Mouse (Mus musculus) cerebellum, adult 2 months (tissue): ENCODE data around the gene C5ar1.
A peak's percentile ranks its signal among the peaks of the same experiment; 100 is the strongest.

ENCODE experiments used
- CTCF ChIP-seq: fragments of 200-500 bp; IDR thresholded peaks from 2 replicates; pipeline ENCODE4 v1.5.1; 2011; ENCODE audit warnings: low read depth, mild to moderate bottlenecking, control low read depth, low read length, moderate library complexity, borderline replicate concordance; ENCODE audit not compliant: insufficient read depth
- POLR2A ChIP-seq: fragments of 200-500 bp; IDR thresholded peaks from 2 replicates; pipeline ENCODE4 v1.6.1; 2011; ENCODE audit warnings: low read length, control low read depth, borderline replicate concordance; ENCODE audit not compliant: insufficient read depth

- peak; percentile 40; the same call in 1 of the 2 replicates for TF ChIP-seq CTCF
- peak; percentile 66; the same call in 1 of the 2 replicates for TF ChIP-seq POLR2A
Observed at GRCm38 (mm10) chr7:16296766-16297390, 37.5 kb upstream of the C5ar1 start.
